Mouse (Mus musculus) kidney, embryonic 14.5 days (tissue): ENCODE data around the gene Prkch. TPM values are rescaled to one million over a fixed set of nuclear protein-coding genes. Genes with fewer than 3 reads are reported as not detected.

Experiments used
- ATAC-seq: fragments of 200-750 bp; cut with Nextera tagmentation; 2 replicates; pipeline ENCODE4 v1.8.0; 2017; ENCODE audit warnings: moderate number of reproducible peaks, mild to moderate bottlenecking, moderate TSS enrichment, moderate library complexity; ENCODE audit not compliant: low FRiP score, low TSS enrichment
- H3K27ac ChIP-seq: fragments of 300-500 bp; sonication (generic); 2 replicates; pipeline ENCODE4 v1.5.1; 2014; ENCODE audit warnings: low read depth, mild to moderate bottlenecking, low read length, moderate library complexity, mixed read lengths
- H3K27me3 ChIP-seq: fragments of 300-500 bp; sonication (generic); 2 replicates; pipeline ENCODE4 v1.6.1; 2014; ENCODE audit warnings: mild to moderate bottlenecking, low read length; ENCODE audit not compliant: control insufficient read depth, insufficient read depth
- H3K36me3 ChIP-seq: fragments of 300-500 bp; sonication (generic); 2 replicates; pipeline ENCODE4 v1.6.1; 2014; ENCODE audit warnings: low read length, mixed read lengths; ENCODE audit not compliant: control insufficient read depth, insufficient read depth
- H3K4me1 ChIP-seq: fragments of 300-500 bp; sonication (generic); 2 replicates; pipeline ENCODE4 v1.6.1; 2014; ENCODE audit warnings: low read length, mixed read lengths; ENCODE audit not compliant: control insufficient read depth, insufficient read depth
- H3K4me2 ChIP-seq: fragments of 300-500 bp; sonication (generic); replicated peaks from 2 replicates; pipeline ENCODE4 v1.6.1; 2014; ENCODE audit warnings: low read depth, mild to moderate bottlenecking, low read length
- H3K4me3 ChIP-seq: fragments of 300-500 bp; sonication (generic); 2 replicates; pipeline ENCODE4 v1.5.1; 2014; ENCODE audit warnings: mild to moderate bottlenecking, low read length
- H3K9ac ChIP-seq: fragments of 300-500 bp; sonication (generic); 2 replicates; pipeline ENCODE4 v1.6.1; 2014; ENCODE audit warnings: low read depth, mild to moderate bottlenecking, low read length, moderate library complexity
- H3K9me3 ChIP-seq: fragments of 300-500 bp; sonication (generic); 2 replicates; pipeline ENCODE4 v1.6.1; 2016; ENCODE audit warnings: low read length; ENCODE audit not compliant: control insufficient read depth
- WGBS: fragments of 180-500 bp; shearing (Covaris S2); extraction: QIAGEN DNeasy Blood & Tissue Kit; methylation state at CpG from one replicate; pipeline ENCODE4 v1.1.7; 2014; 5-methylcytosine and 5-hydroxymethylcytosine counted together
- polyA plus RNA-seq: library from polyadenylated mRNA; unstranded; fragments of >200 nt; fragmentation: Nextera tagmentation; extraction: Ambion mirVana; gene quantifications from 2 replicates; pipeline ENCODE4 v1.2.1, GENCODE M21; 2014

Prkch gene
- polyA plus RNA-seq, 1 experiment from 2014 or later, result 13.2 TPM

- no peak overlapping the region for H3K9ac ChIP-seq
- WGBS, result 57% methylated on average over 11 of the region's 11 CpGs
- no peaks in the 10 kb centered on the region for H3K9me3 ChIP-seq
- peak overlapping the region; percentile 75 for H3K27ac ChIP-seq
- no peak overlapping the region for H3K4me3 ChIP-seq
- ATAC-seq, result 0 out of 2 replicates have a peak, but pooled peaks have one; percentile 41
- H3K4me2 ChIP-seq, result no peak overlapping the region
- no peaks in the 10 kb centered on the region for H3K27me3 ChIP-seq
- no peaks in the 10 kb centered on the region for H3K36me3 ChIP-seq
- H3K4me1 ChIP-seq, result peaks cover 26% of the 10 kb centered on the region
Observed at GRCm38 (mm10) chr12:73813016-73813900, 228.7 kb downstream of the Prkch start.

DNA sequence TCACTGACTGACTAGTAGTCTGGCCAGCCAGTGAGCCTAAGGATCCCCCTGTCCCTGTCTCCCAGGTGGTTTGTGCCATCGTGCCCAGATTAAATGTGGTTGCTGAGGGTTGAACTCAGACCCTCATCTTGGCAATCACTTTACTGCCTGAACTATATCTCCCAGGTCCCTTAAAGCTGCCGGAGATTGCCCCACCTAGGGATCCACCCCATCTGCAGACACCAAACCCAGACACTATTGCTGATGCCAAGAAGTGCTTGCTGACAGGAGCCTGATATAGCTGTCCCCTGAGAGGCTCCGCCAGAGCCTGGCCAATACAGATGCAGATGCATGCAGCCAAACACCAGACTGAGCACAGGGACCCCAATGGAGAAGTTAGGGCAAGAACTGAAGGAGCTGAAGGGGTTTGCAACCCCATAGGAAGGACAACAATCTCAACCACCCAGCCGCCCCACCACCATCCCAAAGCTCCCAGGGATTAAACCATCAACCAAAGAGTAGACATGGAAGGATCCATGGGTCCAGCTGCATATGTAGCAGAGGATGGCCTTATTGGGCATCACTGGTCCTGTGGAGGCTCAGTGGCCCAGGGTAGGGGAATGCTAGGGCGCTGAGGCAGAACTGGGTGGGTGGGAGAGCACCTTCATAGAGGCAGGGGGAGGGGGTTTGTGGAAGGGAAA is 229.6 kb downstream of the Prkch start:
- WGBS, result 90% methylated on average over 5 of the region's 5 CpGs
- no peak for ATAC-seq
- no peak overlapping the region for H3K4me3 ChIP-seq
- H3K4me1 ChIP-seq, result peaks cover 26% of the 10 kb centered on the region
- H3K27me3 ChIP-seq, result no peaks in the 10 kb centered on the region
- H3K9me3 ChIP-seq, result no peaks in the 10 kb centered on the region
- no peaks in the 10 kb centered on the region for H3K36me3 ChIP-seq
- H3K27ac ChIP-seq, result no peak overlapping the region
- no peak overlapping the region for H3K9ac ChIP-seq
- H3K4me2 ChIP-seq, result no peak overlapping the region

DNA sequence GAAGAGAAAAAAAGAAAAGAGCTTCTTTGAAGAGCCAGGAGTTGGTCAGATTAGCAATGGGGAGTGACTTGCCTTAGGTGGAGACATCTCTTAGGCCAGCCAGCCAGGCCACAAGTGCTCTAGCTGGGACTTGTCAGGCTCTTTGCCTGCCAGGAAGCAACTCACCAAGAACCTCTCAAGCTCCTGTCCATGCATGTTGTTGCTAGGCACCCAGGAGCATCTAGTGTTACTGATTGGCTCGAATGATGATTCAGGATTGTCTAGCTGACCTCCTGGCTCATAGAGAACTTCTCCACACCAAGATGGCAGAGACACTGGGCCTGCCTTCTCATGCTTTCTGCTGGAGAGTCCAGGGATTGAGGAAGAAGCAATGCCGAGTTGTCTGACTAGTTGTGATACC is 230.3 kb downstream of the Prkch start:
- Histone ChIP-seq H3K27ac (no peak overlapping the region), H3K4me1 (peaks cover 22% of the 10 kb centered on the region), H3K4me2 (no peak overlapping the region), H3K9ac (no peak overlapping the region), H3K4me3 (no peak overlapping the region), H3K9me3 (no peaks in the 10 kb centered on the region), H3K27me3 (no peaks in the 10 kb centered on the region), H3K36me3 (no peaks in the 10 kb centered on the region)
- no peak for ATAC-seq
- WGBS, result 83% methylated on average over 2 of the region's 2 CpGs

GRCm38 (mm10) chr12:73815463-73815862 is 230.9 kb downstream of the Prkch start:
- no peak overlapping the region for H3K4me3 ChIP-seq
- no peak for ATAC-seq
- H3K4me1 ChIP-seq, result peaks cover 19% of the 10 kb centered on the region
- H3K9me3 ChIP-seq, result no peaks in the 10 kb centered on the region
- no peaks in the 10 kb centered on the region for H3K27me3 ChIP-seq
- 85% methylated on average over 4 of the region's 4 CpGs for WGBS
- H3K4me2 ChIP-seq, result no peak overlapping the region
- no peaks in the 10 kb centered on the region for H3K36me3 ChIP-seq
- no peak overlapping the region for H3K9ac ChIP-seq
- H3K27ac ChIP-seq, result no peak overlapping the region

DNA sequence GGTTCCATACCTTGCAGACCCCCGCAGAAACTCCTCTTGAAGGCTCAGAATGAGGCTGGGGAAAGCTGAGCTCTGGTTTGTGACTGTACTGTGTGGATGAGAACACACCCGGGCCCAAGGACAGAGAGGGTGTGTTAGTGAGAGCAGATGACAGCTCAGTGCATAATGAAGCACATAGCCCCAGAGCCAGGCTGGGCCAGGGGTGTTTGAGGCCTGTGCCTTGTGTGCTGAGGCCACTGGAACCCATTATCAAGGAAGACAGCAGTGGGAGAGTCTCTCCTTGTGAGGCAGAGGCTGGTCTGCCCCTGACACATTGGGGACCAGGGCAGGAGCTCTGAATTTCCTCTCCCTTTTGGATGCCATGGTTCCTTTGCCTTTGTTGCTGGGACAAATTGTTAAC is 231.3 kb downstream of the Prkch start:
- H3K9ac ChIP-seq, result no peak overlapping the region
- H3K36me3 ChIP-seq, result no peaks in the 10 kb centered on the region
- no peaks in the 10 kb centered on the region for H3K27me3 ChIP-seq
- peaks cover 14% of the 10 kb centered on the region for H3K4me1 ChIP-seq
- H3K9me3 ChIP-seq, result no peaks in the 10 kb centered on the region
- H3K27ac ChIP-seq, result no peak overlapping the region
- ATAC-seq, result no peak
- H3K4me2 ChIP-seq, result no peak overlapping the region
- no peak overlapping the region for H3K4me3 ChIP-seq
- WGBS, result 65% methylated on average over 2 of the region's 2 CpGs

- WGBS, result 80% methylated on average over 1 of the region's 1 CpGs
- H3K4me2 ChIP-seq, result no peak overlapping the region
- no peaks in the 10 kb centered on the region for H3K36me3 ChIP-seq
- no peaks in the 10 kb centered on the region for H3K27me3 ChIP-seq
- no peak overlapping the region for H3K27ac ChIP-seq
- no peak overlapping the region for H3K9ac ChIP-seq
- no peak for ATAC-seq
- no peak overlapping the region for H3K4me3 ChIP-seq
- no peaks in the 10 kb centered on the region for H3K9me3 ChIP-seq
- H3K4me1 ChIP-seq, result peaks cover 13% of the 10 kb centered on the region
Observed at GRCm38 (mm10) chr12:73816866-73817265, 232.3 kb downstream of the Prkch start.

DNA sequence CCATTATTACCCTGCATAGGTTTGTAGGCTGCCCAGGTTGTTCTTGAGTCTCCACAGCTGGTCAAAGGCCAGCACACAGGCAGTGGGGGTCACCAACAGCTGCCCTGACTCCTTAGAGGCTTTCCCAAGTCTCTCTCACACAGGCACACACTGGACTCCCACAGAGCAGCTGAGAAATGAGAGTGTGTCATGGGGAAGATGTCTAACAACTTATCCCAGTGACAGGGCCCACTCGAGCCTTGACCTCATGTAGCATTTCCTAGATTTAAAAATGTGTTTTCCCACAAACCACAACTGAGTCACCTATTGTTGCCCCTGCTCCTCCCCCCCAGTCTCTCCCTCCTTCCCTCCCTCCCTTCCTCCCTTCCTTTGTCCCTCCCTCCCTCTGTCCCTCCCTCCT is 234.2 kb downstream of the Prkch start:
- no peaks in the 10 kb centered on the region for H3K9me3 ChIP-seq
- H3K9ac ChIP-seq, result no peak overlapping the region
- H3K4me3 ChIP-seq, result no peak overlapping the region
- H3K36me3 ChIP-seq, result no peaks in the 10 kb centered on the region
- no peak for ATAC-seq
- H3K27me3 ChIP-seq, result no peaks in the 10 kb centered on the region
- no peak overlapping the region for H3K27ac ChIP-seq
- no peaks in the 10 kb centered on the region for H3K4me1 ChIP-seq
- 42% methylated on average over 1 of the region's 1 CpGs for whole genome bisulfite sequencing
- no peak overlapping the region for H3K4me2 ChIP-seq

DNA sequence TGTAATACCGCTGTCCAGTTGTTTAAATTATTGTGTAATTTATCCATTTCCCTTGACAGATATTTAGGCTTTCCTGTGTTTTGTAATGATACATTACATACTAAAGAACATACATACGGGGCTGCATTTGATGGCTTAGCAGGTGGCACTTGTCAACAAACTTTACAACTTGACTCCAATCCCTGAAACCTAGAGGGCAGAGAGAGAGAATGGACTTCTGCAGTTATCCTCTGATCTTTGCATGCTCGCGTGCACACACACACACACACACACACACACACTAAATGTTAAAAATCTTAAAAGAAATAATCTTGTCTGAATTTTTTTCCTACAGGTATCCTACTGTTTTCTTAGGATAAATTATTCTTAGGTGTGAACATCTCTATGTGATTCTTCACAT is 236.6 kb downstream of the Prkch start:
- Histone ChIP-seq H3K9me3 (no peaks in the 10 kb centered on the region), H3K9ac (no peak overlapping the region), H3K4me2 (no peak overlapping the region), H3K4me3 (no peak overlapping the region), H3K4me1 (no peaks in the 10 kb centered on the region), H3K36me3 (no peaks in the 10 kb centered on the region), H3K27me3 (no peaks in the 10 kb centered on the region), H3K27ac (no peak overlapping the region)
- peak; percentile 85; the same call in 1 of the 2 replicates for ATAC-seq
- 51% methylated on average over 4 of the region's 4 CpGs for WGBS

GRCm38 (mm10) chr12:73822331-73822730 is 237.7 kb downstream of the Prkch start:
- Histone ChIP-seq H3K9ac (no peak overlapping the region), H3K4me1 (no peaks in the 10 kb centered on the region), H3K27me3 (no peaks in the 10 kb centered on the region), H3K4me2 (no peak overlapping the region), H3K9me3 (no peaks in the 10 kb centered on the region), H3K36me3 (no peaks in the 10 kb centered on the region), H3K27ac (no peak overlapping the region), H3K4me3 (no peak overlapping the region)
- ATAC-seq, result no peak
- WGBS, result 86% methylated on average over 12 of the region's 12 CpGs
